Mouse (Mus musculus): ENCODE data around the gene Cd164l2. TPM values are rescaled to one million over a fixed set of nuclear protein-coding genes. Genes with fewer than 3 reads are reported as not detected.

The Cd164l2 gene
- polyA plus RNA-seq, 1 experiment from 2014 or later, result 1.6 TPM

- no peak for ATAC-seq
- Histone ChIP-seq H3K27ac (ENCODE audit: low read length) (no peak overlapping the region), H3K36me3 (ENCODE audit: control insufficient read depth, insufficient read depth, low read length) (peaks cover 16% of the 10 kb centered on the region), H3K27me3 (replicated peaks; ENCODE audit: control insufficient read depth, insufficient read depth, low read length) (no peaks in the 10 kb centered on the region), H3K4me1 (ENCODE audit: control insufficient read depth, insufficient read depth, low read length) (peaks cover 25% of the 10 kb centered on the region), H3K9me3 (ENCODE audit: control insufficient read depth, low read length) (no peaks in the 10 kb centered on the region), H3K4me2 (ENCODE audit: low read depth, low read length) (no peak overlapping the region), H3K4me3 (ENCODE audit: low read length) (no peak overlapping the region), H3K9ac (ENCODE audit: low read depth, low read length) (no peak overlapping the region)
- 88% methylated on average over 5 of the region's 5 CpGs for WGBS
Measured at GRCm38 (mm10) chr4:133186856-133187255, 25.1 kb upstream of the Cd164l2 start.

DNA sequence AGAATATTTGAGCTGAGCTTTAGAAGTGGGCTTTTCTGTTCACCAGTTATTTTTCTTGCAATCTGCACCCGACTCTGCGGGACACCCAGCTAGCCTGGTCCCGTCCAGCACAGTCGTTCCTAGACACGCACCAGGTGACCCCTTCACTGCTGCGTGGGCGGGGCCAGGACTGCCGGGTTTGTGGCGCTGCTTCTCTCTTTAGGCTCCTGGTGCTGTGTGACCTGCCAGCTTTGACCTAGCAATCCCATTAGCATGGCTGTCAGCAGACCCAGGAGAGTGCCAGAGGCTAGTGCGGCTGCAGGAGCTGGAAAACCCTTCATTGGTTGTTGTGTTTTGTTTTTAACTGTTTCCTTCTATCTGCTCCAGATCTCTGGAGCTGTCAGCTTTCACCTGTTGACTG is 22.5 kb upstream of the Cd164l2 start:
- Histone ChIP-seq H3K27ac (ENCODE audit: low read length) (no peak overlapping the region), H3K4me3 (ENCODE audit: low read length) (no peak overlapping the region), H3K27me3 (replicated peaks; ENCODE audit: control insufficient read depth, insufficient read depth, low read length) (no peaks in the 10 kb centered on the region), H3K9me3 (ENCODE audit: control insufficient read depth, low read length) (no peaks in the 10 kb centered on the region), H3K4me1 (ENCODE audit: control insufficient read depth, insufficient read depth, low read length) (peaks cover 9% of the 10 kb centered on the region), H3K9ac (ENCODE audit: low read depth, low read length) (no peak overlapping the region), H3K36me3 (ENCODE audit: control insufficient read depth, insufficient read depth, low read length) (peaks cover 22% of the 10 kb centered on the region), H3K4me2 (ENCODE audit: low read depth, low read length) (no peak overlapping the region)
- ATAC-seq, result no peak
- WGBS, result 67% methylated on average over 10 of the region's 10 CpGs

DNA sequence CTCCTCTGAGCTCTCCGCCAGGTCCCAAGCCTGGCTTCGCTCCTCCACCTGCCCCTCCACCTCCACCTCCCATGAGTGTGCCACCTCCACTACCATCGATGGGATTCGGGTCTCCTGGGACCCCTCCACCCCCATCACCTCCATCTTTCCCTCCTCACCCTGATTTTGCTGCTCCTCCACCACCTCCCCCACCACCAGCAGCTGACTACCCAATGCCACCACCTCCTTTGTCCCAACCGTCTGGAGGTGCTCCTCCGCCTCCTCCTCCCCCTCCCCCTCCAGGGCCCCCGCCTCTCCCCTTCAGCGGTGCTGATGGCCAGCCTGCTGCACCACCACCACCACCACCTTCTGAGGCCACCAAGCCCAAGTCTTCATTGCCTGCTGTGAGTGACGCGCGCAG is 17.4 kb upstream of the Cd164l2 start:
- Histone ChIP-seq H3K9ac (ENCODE audit: low read depth, low read length) (no peak overlapping the region), H3K27me3 (replicated peaks; ENCODE audit: control insufficient read depth, insufficient read depth, low read length) (no peaks in the 10 kb centered on the region), H3K9me3 (ENCODE audit: control insufficient read depth, low read length) (no peaks in the 10 kb centered on the region), H3K4me2 (ENCODE audit: low read depth, low read length) (no peak overlapping the region), H3K4me3 (ENCODE audit: low read length) (no peak overlapping the region), H3K36me3 (ENCODE audit: control insufficient read depth, insufficient read depth, low read length) (peaks cover 10% of the 10 kb centered on the region), H3K4me1 (ENCODE audit: control insufficient read depth, insufficient read depth, low read length) (peaks cover 35% of the 10 kb centered on the region), H3K27ac (ENCODE audit: low read length) (no peak overlapping the region)
- no peak for ATAC-seq
- 87% methylated on average over 11 of the region's 11 CpGs for WGBS

- ATAC-seq, result no peak
- peaks cover 39% of the 10 kb centered on the region for H3K4me1 ChIP-seq (ENCODE audit: control insufficient read depth, insufficient read depth, low read length)
- H3K9me3 ChIP-seq (ENCODE audit: control insufficient read depth, low read length), result no peaks in the 10 kb centered on the region
- no peak overlapping the region for H3K9ac ChIP-seq (ENCODE audit: low read depth, low read length)
- no peak overlapping the region for H3K27ac ChIP-seq (ENCODE audit: low read length)
- H3K4me2 ChIP-seq (ENCODE audit: low read depth, low read length), result no peak overlapping the region
- H3K4me3 ChIP-seq (ENCODE audit: low read length), result no peak overlapping the region
- 56% methylated on average over 4 of the region's 4 CpGs for WGBS
- H3K36me3 ChIP-seq (ENCODE audit: control insufficient read depth, insufficient read depth, low read length), result peaks cover 6% of the 10 kb centered on the region
- no peaks in the 10 kb centered on the region for H3K27me3 ChIP-seq (replicated peaks; ENCODE audit: control insufficient read depth, insufficient read depth, low read length)
Measured at GRCm38 (mm10) chr4:133195014-133195413, 16.9 kb upstream of the Cd164l2 start.

- WGBS, result 86% methylated on average over 2 of the region's 2 CpGs
- Histone ChIP-seq H3K36me3 (ENCODE audit: control insufficient read depth, insufficient read depth, low read length) (peaks cover 6% of the 10 kb centered on the region), H3K27me3 (replicated peaks; ENCODE audit: control insufficient read depth, insufficient read depth, low read length) (no peaks in the 10 kb centered on the region), H3K4me2 (ENCODE audit: low read depth, low read length) (no peak overlapping the region), H3K4me3 (ENCODE audit: low read length) (no peak overlapping the region), H3K9me3 (ENCODE audit: control insufficient read depth, low read length) (no peaks in the 10 kb centered on the region), H3K27ac (ENCODE audit: low read length) (no peak overlapping the region; the same call in 1 of the 2 replicates), H3K4me1 (ENCODE audit: control insufficient read depth, insufficient read depth, low read length) (peaks cover 50% of the 10 kb centered on the region), H3K9ac (ENCODE audit: low read depth, low read length) (no peak overlapping the region)
- ATAC-seq, result no peak
Measured at GRCm38 (mm10) chr4:133196136-133196535, 15.8 kb upstream of the Cd164l2 start.

DNA sequence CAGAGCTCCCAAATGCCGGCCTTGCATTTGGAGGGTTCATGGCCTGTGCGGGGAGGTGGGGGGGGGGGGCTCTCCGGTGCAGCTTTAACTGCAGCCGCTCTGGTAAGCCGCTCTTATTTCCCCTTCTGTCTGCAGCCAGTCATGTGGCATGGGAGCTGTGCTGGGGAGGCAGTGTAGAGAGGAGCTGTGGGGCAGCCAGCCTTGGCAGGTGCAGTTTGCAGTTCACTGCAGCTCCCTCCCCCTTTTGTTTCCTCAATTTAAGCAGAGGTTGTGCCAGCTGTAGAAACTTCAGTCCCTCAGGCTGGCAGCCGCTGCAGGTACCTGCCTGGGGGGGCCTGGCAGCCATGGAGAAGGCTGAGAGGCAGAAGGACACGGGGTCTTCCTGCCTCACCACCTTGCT is 15.1 kb upstream of the Cd164l2 start:
- H3K9me3 ChIP-seq (ENCODE audit: control insufficient read depth, low read length), result no peaks in the 10 kb centered on the region
- H3K4me1 ChIP-seq (ENCODE audit: control insufficient read depth, insufficient read depth, low read length), result peaks cover 56% of the 10 kb centered on the region
- WGBS, result 45% methylated on average over 7 of the region's 7 CpGs
- H3K36me3 ChIP-seq (ENCODE audit: control insufficient read depth, insufficient read depth, low read length), result peaks cover 6% of the 10 kb centered on the region
- peak overlapping the region; percentile 90 for H3K27ac ChIP-seq (ENCODE audit: low read length)
- H3K4me3 ChIP-seq (ENCODE audit: low read length), result no peak overlapping the region
- no peaks in the 10 kb centered on the region for H3K27me3 ChIP-seq (replicated peaks; ENCODE audit: control insufficient read depth, insufficient read depth, low read length)
- H3K9ac ChIP-seq (ENCODE audit: low read depth, low read length), result peak overlapping the region; percentile 55; the same call in 1 of the 2 replicates
- no peak overlapping the region for H3K4me2 ChIP-seq (ENCODE audit: low read depth, low read length)
- no peak for ATAC-seq

DNA sequence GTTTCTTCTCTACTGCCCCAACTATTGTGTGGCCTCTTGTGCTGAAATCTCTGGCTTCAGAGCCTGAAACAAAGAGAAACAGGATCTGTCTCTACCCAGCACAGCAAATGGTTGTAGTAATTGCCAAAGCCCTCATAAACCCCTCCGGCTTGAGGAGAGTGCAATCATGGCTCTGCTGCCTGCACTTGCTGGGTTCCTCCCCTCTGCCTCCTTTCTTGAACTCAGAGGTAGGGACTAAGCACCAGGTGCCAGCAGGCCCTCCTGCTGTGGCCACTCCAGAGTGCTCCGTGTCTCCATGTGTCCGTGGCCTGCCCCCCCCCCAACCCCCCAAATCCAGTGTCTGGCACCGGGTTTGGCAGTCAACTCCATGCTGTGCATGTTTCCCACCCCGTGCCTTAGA is 14.6 kb upstream of the Cd164l2 start:
- peak; percentile 1; the same call in 1 of the 2 replicates for ATAC-seq
- H3K9me3 ChIP-seq (ENCODE audit: control insufficient read depth, low read length), result no peaks in the 10 kb centered on the region
- peaks cover 6% of the 10 kb centered on the region for H3K36me3 ChIP-seq (ENCODE audit: control insufficient read depth, insufficient read depth, low read length)
- peak overlapping the region; percentile 55; the same call in 1 of the 2 replicates for H3K9ac ChIP-seq (ENCODE audit: low read depth, low read length)
- H3K4me2 ChIP-seq (ENCODE audit: low read depth, low read length), result no peak overlapping the region
- no peaks in the 10 kb centered on the region for H3K27me3 ChIP-seq (replicated peaks; ENCODE audit: control insufficient read depth, insufficient read depth, low read length)
- H3K4me1 ChIP-seq (ENCODE audit: control insufficient read depth, insufficient read depth, low read length), result peaks cover 59% of the 10 kb centered on the region
- no peak overlapping the region for H3K4me3 ChIP-seq (ENCODE audit: low read length)
- 20% methylated on average over 5 of the region's 5 CpGs for WGBS
- H3K27ac ChIP-seq (ENCODE audit: low read length), result peak overlapping the region; percentile 90

DNA sequence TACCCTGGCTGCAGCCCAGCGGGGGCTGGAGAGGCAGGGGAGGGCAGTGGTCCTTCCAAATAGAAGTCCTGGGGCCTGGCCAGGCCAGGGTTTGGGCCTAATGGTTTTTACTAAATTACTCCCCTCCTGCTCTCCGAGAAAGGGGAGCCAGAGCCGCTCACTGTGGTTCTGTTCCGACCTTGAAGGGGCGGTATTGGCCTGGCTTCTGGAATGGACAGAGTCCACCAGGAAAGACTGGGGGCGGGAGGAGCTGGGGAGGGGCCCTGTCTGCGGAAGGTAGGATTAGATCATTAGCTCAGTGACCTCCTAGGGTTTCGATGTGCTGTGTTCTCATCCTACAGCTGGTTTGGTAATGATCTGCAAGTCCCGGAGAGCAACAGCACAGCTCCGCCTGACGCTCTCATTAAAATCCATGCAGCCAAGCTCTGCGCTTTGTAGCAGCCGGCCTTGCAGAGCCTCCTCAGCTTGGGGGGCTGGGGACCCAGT is 14.1 kb upstream of the Cd164l2 start:
- Histone ChIP-seq H3K9ac (ENCODE audit: low read depth, low read length) (peak overlapping the region; percentile 55; the same call in 1 of the 2 replicates), H3K4me3 (ENCODE audit: low read length) (no peak overlapping the region), H3K4me2 (ENCODE audit: low read depth, low read length) (no peak overlapping the region), H3K36me3 (ENCODE audit: control insufficient read depth, insufficient read depth, low read length) (peaks cover 6% of the 10 kb centered on the region), H3K27ac (ENCODE audit: low read length) (peak overlapping the region; percentile 90), H3K27me3 (replicated peaks; ENCODE audit: control insufficient read depth, insufficient read depth, low read length) (no peaks in the 10 kb centered on the region), H3K9me3 (ENCODE audit: control insufficient read depth, low read length) (no peaks in the 10 kb centered on the region), H3K4me1 (ENCODE audit: control insufficient read depth, insufficient read depth, low read length) (peaks cover 59% of the 10 kb centered on the region)
- peak; percentile 33 for ATAC-seq
- 26% methylated on average over 13 of the region's 13 CpGs for WGBS

DNA sequence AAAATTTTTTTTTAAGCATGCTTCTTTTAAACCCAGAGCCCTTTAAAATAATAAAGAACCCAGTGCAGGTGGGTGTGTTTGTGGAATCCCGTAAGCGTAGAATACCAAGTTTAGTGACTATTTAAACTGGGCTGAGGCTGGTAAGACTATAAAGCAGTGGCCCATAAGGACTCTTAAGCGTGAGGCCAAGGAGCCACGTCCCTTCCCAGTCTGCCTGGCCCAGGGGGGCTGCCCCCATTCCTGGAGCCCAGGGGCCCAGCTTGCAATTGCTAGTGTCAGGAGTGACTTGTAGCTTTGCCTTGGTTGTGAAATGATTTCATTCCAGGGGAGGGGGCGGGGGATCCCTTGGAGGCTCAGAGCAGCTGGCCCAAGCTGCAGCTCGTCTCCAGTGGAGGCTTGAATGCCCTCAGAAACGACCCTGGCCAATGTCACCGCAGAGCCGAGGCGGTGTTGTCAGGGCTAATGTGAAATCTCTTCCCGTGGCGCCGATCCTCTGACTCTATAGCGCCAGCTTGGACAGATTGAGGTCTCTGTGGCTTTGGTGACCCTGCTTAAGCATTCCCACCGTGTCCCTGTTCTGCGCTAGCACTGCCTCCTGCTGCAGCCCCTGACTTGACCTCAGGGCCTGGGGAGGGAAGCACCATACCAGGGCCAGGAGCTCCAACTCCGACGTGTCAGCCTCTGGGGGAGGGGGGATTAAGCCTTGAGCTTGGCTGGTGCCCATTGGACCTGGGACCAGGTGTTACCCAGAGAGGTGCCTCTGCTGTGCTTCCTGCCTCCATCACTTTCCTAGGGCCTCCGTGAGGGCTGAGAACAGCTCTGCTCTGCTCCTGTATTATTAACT is 13.4 kb upstream of the Cd164l2 start:
- WGBS, result 31% methylated on average over 19 of the region's 19 CpGs
- H3K27ac ChIP-seq (ENCODE audit: low read length), result peak overlapping the region; percentile 90
- 0 out of 2 replicates have a peak, but pooled peaks have one; percentile 3 for ATAC-seq
- no peaks in the 10 kb centered on the region for H3K27me3 ChIP-seq (replicated peaks; ENCODE audit: control insufficient read depth, insufficient read depth, low read length)
- H3K36me3 ChIP-seq (ENCODE audit: control insufficient read depth, insufficient read depth, low read length), result no peaks in the 10 kb centered on the region; the same call in none of the 2 replicates
- no peak overlapping the region for H3K4me3 ChIP-seq (ENCODE audit: low read length)
- H3K9me3 ChIP-seq (ENCODE audit: control insufficient read depth, low read length), result no peaks in the 10 kb centered on the region
- H3K9ac ChIP-seq (ENCODE audit: low read depth, low read length), result peak overlapping the region; percentile 55
- peaks cover 59% of the 10 kb centered on the region for H3K4me1 ChIP-seq (ENCODE audit: control insufficient read depth, insufficient read depth, low read length)
- H3K4me2 ChIP-seq (ENCODE audit: low read depth, low read length), result no peak overlapping the region

Measured in intestine, embryonic 16.5 days (tissue).